Mouse (Mus musculus) cerebellum, adult 2 months (tissue): ENCODE data around the gene Zfc3h1. TPM values are rescaled to one million over a fixed set of nuclear protein-coding genes. Genes with fewer than 3 reads are reported as not detected.

Experiments
- DNase-seq, 2 experiments: peaks; one replicate each; pipeline ENCODE4 v3.0.0; 2021
- H3K27ac ChIP-seq: fragments of 200-500 bp; 2 replicates; pipeline ENCODE4 v1.5.1; 2012; ENCODE audit warnings: low read length, control low read depth, inconsistent platforms; ENCODE audit not compliant: insufficient read depth
- H3K27me3 ChIP-seq: fragments of 200-500 bp; 2 replicates; pipeline ENCODE4 v1.6.1; 2012; ENCODE audit warnings: inconsistent platforms, mild to moderate bottlenecking, low read length, moderate library complexity; ENCODE audit not compliant: control insufficient read depth, insufficient read depth
- H3K4me1 ChIP-seq: fragments of 200-500 bp; 2 replicates; pipeline ENCODE4 v1.6.1; 2011; ENCODE audit warnings: low read length; ENCODE audit not compliant: control insufficient read depth, insufficient read depth
- H3K4me3 ChIP-seq: fragments of 200-500 bp; replicated peaks from 2 replicates; pipeline ENCODE3; 2011; ENCODE audit warnings: mild to moderate bottlenecking, low read depth, low read length, control low read depth; ENCODE audit not compliant: insufficient read depth
- CTCF ChIP-seq: fragments of 200-500 bp; IDR thresholded peaks from 2 replicates; pipeline ENCODE4 v1.5.1; 2011; ENCODE audit warnings: low read depth, mild to moderate bottlenecking, control low read depth, low read length, moderate library complexity, borderline replicate concordance; ENCODE audit not compliant: insufficient read depth
- POLR2A ChIP-seq: fragments of 200-500 bp; IDR thresholded peaks from 2 replicates; pipeline ENCODE4 v1.6.1; 2011; ENCODE audit warnings: low read length, control low read depth, borderline replicate concordance; ENCODE audit not compliant: insufficient read depth
- WGBS: fragments of 180-500 bp; shearing (Covaris S2); methylation state at CpG from one replicate; pipeline ENCODE4 v1.1.7; 2018; 5-methylcytosine and 5-hydroxymethylcytosine counted together
- polyA plus RNA-seq: library from polyadenylated mRNA; depleted of rRNA; stranded (reverse); fragments of >200 nt; gene quantifications from 2 replicates; pipeline ENCODE4 v1.2.3, GENCODE M21; 2012; rRNA removed

The Zfc3h1 gene
- 94.4 and 98.8 TPM in 2 replicates for polyA plus RNA-seq

DNA sequence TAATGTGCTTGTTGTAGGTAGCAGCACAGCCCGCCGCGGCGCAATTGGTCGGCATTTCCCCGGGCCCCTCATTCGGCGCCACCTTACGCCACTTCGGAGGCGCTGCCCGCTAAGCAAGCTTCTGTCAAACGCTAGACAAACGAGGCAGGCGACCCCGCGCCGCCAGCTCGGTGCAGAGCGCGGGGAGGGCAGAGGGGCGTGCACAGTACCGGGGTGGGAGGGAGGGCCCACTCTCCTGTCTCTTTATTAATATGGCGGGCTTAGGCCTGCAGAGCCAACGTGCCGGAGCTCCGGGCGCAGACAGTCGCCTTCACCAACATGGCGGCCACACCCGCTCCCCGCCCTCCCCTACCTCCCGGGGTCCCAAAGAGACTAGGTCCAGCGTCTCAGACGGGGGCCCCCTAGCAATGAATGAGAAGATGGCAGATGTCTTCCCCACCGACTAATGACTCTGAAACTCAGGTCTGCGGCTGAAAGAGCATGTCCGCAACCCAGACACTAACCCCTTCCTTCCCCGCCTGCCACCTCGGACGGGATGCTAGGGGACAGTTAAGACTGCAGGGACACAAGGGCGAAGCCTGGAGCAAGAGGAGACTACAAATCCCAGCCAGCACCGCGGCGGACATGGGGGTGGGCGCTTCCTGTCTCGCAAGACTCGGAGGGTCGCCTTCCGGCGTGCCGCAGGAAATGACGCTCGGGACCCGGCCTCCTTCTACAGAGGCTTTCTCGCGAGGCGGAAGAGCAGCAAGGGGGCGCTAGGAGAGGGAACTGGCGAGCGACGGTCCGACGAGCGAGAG, at the start of gene Zfc3h1, which contains the start of gene Thap2:
Gene Zfc3h1, plus strand, starts transcription at position 739 of the 797 bp plus-strand sequence.
Gene Thap2, minus strand, starts transcription at position 223 of the 797 bp plus-strand sequence.
- Histone ChIP-seq H3K4me1 (peaks cover 7% of the 10 kb centered on the region; the same call in 1 of the 2 replicates), H3K27me3 (no peaks in the 10 kb centered on the region), H3K27ac (peak within 1 kb of the TSS; percentile 96), H3K4me3 (peak within 1 kb of the TSS; percentile 91)
- TF ChIP-seq CTCF = peak; percentile 49; the same call in 1 of the 2 replicates
- peak; percentile 91 for TF ChIP-seq POLR2A
- peak; percentile 98 to 99 for DNase-seq
- WGBS = under 1% methylated on average over 65 of the region's 65 CpGs

GRCm38 (mm10) chr10:115336901-115337300, 47.9 kb upstream of the Zfc3h1 start:
- WGBS = 71% methylated on average over 4 of the region's 4 CpGs
- no peaks in the 10 kb centered on the region for H3K27me3 ChIP-seq
- TF ChIP-seq CTCF (no peak), POLR2A (no peak)
- H3K27ac ChIP-seq = no peak overlapping the region
- no peaks in the 10 kb centered on the region for H3K4me1 ChIP-seq
- no peak for DNase-seq
- no peak overlapping the region for H3K4me3 ChIP-seq

DNA sequence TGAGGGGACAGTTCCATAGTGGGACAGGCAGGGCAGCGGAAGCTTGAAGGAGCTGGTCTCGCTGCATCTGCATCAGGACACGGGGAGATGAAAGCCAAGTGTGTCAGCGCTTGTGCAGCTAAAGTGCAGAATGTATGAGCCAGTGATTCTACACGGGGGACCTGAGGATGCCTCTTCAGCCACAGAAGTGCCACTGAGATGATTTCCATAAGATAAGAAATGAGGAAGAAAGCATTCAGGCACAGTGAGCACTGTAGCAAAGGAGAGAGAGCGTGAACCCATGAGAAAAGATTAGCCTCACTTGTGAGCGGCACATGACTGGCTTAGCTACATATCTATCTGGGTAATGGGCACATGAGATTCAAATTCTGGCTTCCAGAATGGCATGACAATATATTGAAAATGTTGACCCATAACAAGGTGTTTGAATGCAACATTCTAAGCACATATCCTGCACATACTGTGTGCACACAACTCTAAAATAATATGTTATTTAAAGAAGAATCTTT, 44.9 kb upstream of the Zfc3h1 start:
- Histone ChIP-seq H3K27ac (no peak overlapping the region), H3K4me3 (no peak overlapping the region), H3K27me3 (no peaks in the 10 kb centered on the region), H3K4me1 (no peaks in the 10 kb centered on the region)
- TF ChIP-seq POLR2A (no peak), CTCF (no peak)
- DNase-seq = no peak
- WGBS = 94% methylated on average over 7 of the region's 7 CpGs

DNA sequence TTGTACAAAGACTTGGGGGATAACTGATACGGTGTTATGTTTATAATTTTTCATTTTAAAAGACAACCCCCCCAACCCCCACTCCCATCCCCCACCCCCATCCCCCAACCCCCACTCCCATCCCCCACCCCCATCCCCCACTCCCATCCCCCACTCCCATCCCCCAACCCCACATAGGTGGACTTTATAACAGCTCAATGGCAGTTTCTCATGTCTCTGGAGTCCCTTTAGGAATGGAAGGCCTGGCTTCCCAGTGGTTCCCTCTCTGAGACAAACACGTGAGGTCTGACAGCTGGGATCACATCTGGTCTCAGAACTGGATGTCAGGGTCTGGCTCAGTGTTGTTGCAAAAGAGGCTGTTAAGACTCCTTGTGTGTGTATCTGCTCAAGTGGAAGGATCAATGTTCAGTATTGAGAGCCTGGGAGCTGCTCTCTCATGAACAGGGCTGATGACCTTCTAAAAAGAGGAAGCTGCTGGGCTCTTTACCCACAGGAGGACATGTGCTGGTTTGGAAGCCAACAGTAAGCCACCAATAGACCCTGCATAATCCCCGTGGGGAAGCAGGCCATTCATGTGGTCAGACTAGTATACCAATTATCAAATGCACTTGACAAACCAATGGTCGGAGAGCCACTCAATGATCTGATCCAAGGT, 41.9 kb upstream of the Zfc3h1 start:
- Histone ChIP-seq H3K27ac (no peak overlapping the region), H3K4me3 (no peak overlapping the region), H3K27me3 (no peaks in the 10 kb centered on the region), H3K4me1 (no peaks in the 10 kb centered on the region)
- WGBS = 89% methylated on average over 4 of the region's 4 CpGs
- no peak for DNase-seq
- TF ChIP-seq POLR2A (no peak), CTCF (no peak)

GRCm38 (mm10) chr10:115346444-115346843, 38.3 kb upstream of the Zfc3h1 start:
- no peak overlapping the region for H3K4me3 ChIP-seq
- no peak for DNase-seq
- H3K4me1 ChIP-seq = no peaks in the 10 kb centered on the region
- no peaks in the 10 kb centered on the region for H3K27me3 ChIP-seq
- no peak overlapping the region for H3K27ac ChIP-seq
- TF ChIP-seq POLR2A = no peak
- TF ChIP-seq CTCF = no peak

DNA sequence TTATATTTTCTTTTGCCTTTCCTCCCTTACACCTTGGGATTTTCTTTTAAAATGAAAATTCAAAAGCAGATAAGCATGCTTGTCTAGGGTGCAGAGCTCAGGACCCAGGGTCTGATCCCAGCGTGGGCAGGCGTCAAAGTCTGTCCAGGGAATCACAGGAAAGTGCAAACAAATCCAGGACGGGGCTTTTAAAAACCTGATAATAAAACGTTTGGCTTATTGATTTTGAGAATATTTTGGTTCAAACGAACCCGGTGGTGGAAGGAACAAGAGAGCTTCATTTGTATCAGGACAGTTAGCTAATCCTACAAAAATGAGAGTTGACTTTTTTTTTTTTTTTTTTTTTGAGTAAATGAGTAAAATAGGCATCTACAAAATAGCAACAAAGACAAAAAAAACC, 36.6 kb upstream of the Zfc3h1 start:
- WGBS = 84% methylated on average over 6 of the region's 6 CpGs
- Histone ChIP-seq H3K4me1 (no peaks in the 10 kb centered on the region), H3K27me3 (no peaks in the 10 kb centered on the region), H3K4me3 (no peak overlapping the region), H3K27ac (no peak overlapping the region)
- no peak for DNase-seq
- TF ChIP-seq CTCF (no peak), POLR2A (no peak)

DNA sequence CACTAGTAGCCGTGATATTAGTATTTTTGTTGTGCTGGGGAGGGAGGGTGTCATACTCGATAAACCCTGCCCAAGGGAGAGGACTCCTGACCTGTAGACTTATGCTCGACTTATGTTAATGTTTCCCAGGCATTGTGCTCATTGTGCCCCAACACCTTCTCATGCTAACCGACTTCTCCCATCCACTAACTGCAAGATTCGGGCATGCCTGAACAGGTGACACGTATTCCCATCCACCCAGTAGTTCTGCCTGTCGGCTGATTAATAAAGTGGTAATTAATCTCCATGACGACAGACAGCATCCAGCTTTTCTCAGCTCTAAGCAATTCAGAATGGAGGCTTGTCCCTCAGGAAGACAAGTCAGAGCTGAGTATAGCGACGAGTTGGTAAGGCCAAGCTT, 35.7 kb upstream of the Zfc3h1 start:
- Histone ChIP-seq H3K27ac (no peak overlapping the region), H3K4me3 (no peak overlapping the region), H3K4me1 (no peaks in the 10 kb centered on the region), H3K27me3 (no peaks in the 10 kb centered on the region)
- WGBS = 70% methylated on average over 10 of the region's 10 CpGs
- no peak for TF ChIP-seq CTCF
- no peak for DNase-seq
